Mouse (Mus musculus) forebrain, embryonic 11.5 days (tissue): ENCODE results near the gene Gm17019. TPM values are rescaled to one million over a fixed set of nuclear protein-coding genes. Genes with fewer than 3 reads are reported as not detected.
"Not testable (repeated sequence)": the region's sequence is repeated elsewhere in the genome, so short reads cannot be mapped to it uniquely, and the experiment has no call there.

Experiments
- ATAC-seq: fragments of 200-750 bp; cut with Nextera tagmentation; replicated peaks from 2 replicates; pipeline ENCODE4 v1.8.0; 2017; ENCODE audit warnings: moderate TSS enrichment; ENCODE audit not compliant: low FRiP score
- DNase-seq: peaks from one replicate; pipeline ENCODE4 v3.0.0-alpha.2; 2017; ENCODE audit warnings: low spot score
- H3K27ac ChIP-seq: fragments of 300-500 bp; sonication (generic); 2 replicates; pipeline ENCODE4 v1.5.1; 2014; ENCODE audit warnings: low read depth, low read length
- H3K27me3 ChIP-seq: fragments of 300-500 bp; sonication (generic); 2 replicates; pipeline ENCODE4 v1.6.1; 2014; ENCODE audit warnings: mild to moderate bottlenecking, low read length, mixed read lengths; ENCODE audit not compliant: control insufficient read depth, insufficient read depth
- H3K36me3 ChIP-seq: fragments of 300-500 bp; sonication (generic); 2 replicates; pipeline ENCODE4 v1.6.1; 2014; ENCODE audit warnings: mild to moderate bottlenecking, low read length, moderate library complexity, mixed read lengths; ENCODE audit not compliant: control insufficient read depth, insufficient read depth
- H3K4me1 ChIP-seq: fragments of 300-500 bp; sonication (generic); replicated peaks from 2 replicates; pipeline ENCODE4 v1.6.1; 2014; ENCODE audit warnings: low read length, mixed read lengths; ENCODE audit not compliant: control insufficient read depth, insufficient read depth
- H3K4me2 ChIP-seq: fragments of 300-500 bp; sonication (generic); 2 replicates; pipeline ENCODE4 v1.6.1; 2014; ENCODE audit warnings: low read depth, mild to moderate bottlenecking, low read length, moderate library complexity, mixed read lengths; ENCODE audit not compliant: severe bottlenecking
- H3K4me3 ChIP-seq: fragments of 300-500 bp; sonication (generic); 2 replicates; pipeline ENCODE4 v1.5.1; 2014; ENCODE audit warnings: low read depth, low read length
- H3K9ac ChIP-seq: fragments of 300-500 bp; sonication (generic); 2 replicates; pipeline ENCODE4 v1.6.1; 2014; ENCODE audit warnings: low read length
- H3K9me3 ChIP-seq: fragments of 300-500 bp; sonication (generic); 2 replicates; pipeline ENCODE4 v1.6.1; 2016; ENCODE audit warnings: low read length, mixed read lengths; ENCODE audit not compliant: control insufficient read depth
- WGBS: fragments of 180-500 bp; shearing (Covaris S2); extraction: QIAGEN DNeasy Blood & Tissue Kit; methylation state at CpG from one replicate; pipeline ENCODE4 v1.1.7; 2014; 5-methylcytosine and 5-hydroxymethylcytosine counted together
- polyA plus RNA-seq: library from polyadenylated mRNA; unstranded; fragments of >200 nt; fragmentation: Nextera tagmentation; extraction: Ambion mirVana; gene quantifications from 2 replicates; pipeline ENCODE4 v1.2.1, GENCODE M21; 2014

Gene Gm17019
- polyA plus RNA-seq, 1 experiment from 2014 or later: not detected

- not testable (repeated sequence) for H3K36me3 ChIP-seq, H3K27ac ChIP-seq, DNase-seq, H3K4me2 ChIP-seq, H3K4me1 ChIP-seq, H3K27me3 ChIP-seq, H3K9me3 ChIP-seq, H3K9ac ChIP-seq, H3K4me3 ChIP-seq
- 51% methylated on average over 3 of the region's 4 CpGs for WGBS
- ATAC-seq: 0 out of 2 replicates have a peak, but pooled peaks have one; percentile 36
Measured at GRCm38 (mm10) chr5:15040784-15041183, 8.0 kb upstream of the Gm17019 start.

GRCm38 (mm10) chr5:15039984-15040383 lies 7.2 kb upstream of the Gm17019 start:
- peak; percentile 87 for ATAC-seq
- H3K4me1 ChIP-seq, H3K27ac ChIP-seq, H3K36me3 ChIP-seq, H3K4me2 ChIP-seq, DNase-seq, H3K9ac ChIP-seq, H3K27me3 ChIP-seq, H3K9me3 ChIP-seq, H3K4me3 ChIP-seq: not testable (repeated sequence)
- 82% methylated on average over 4 of the region's 4 CpGs for WGBS

GRCm38 (mm10) chr5:15024316-15024715 lies 8.5 kb downstream of the Gm17019 start:
- H3K4me2 ChIP-seq, DNase-seq, ATAC-seq, H3K9me3 ChIP-seq, H3K9ac ChIP-seq, H3K27me3 ChIP-seq, H3K36me3 ChIP-seq, H3K4me3 ChIP-seq, H3K4me1 ChIP-seq, H3K27ac ChIP-seq: not testable (repeated sequence)
- WGBS: 86% methylated on average over 1 of the region's 1 CpGs

- WGBS: 72% methylated on average over 2 of the region's 2 CpGs
- H3K27me3 ChIP-seq, H3K36me3 ChIP-seq, H3K4me3 ChIP-seq, H3K4me1 ChIP-seq, H3K9me3 ChIP-seq, DNase-seq, H3K27ac ChIP-seq, H3K4me2 ChIP-seq, H3K9ac ChIP-seq: not testable (repeated sequence)
- ATAC-seq: 0 out of 2 replicates have a peak, but pooled peaks have one; percentile 42
Measured at GRCm38 (mm10) chr5:15020067-15020466, 12.7 kb downstream of the Gm17019 start.

GRCm38 (mm10) chr5:15010639-15011582 lies 21.9 kb downstream of the Gm17019 start:
- not testable (repeated sequence) for H3K9ac ChIP-seq, H3K27ac ChIP-seq, H3K9me3 ChIP-seq, H3K36me3 ChIP-seq, H3K4me3 ChIP-seq, H3K27me3 ChIP-seq, H3K4me1 ChIP-seq, H3K4me2 ChIP-seq
- ATAC-seq (peak; percentile 65), DNase-seq (peak; percentile 54)
- WGBS: 84% methylated on average over 11 of the region's 11 CpGs

GRCm38 (mm10) chr5:15006907-15007306 lies 25.9 kb downstream of the Gm17019 start:
- DNase-seq, H3K36me3 ChIP-seq, H3K4me3 ChIP-seq, H3K27ac ChIP-seq, ATAC-seq, H3K4me2 ChIP-seq, H3K27me3 ChIP-seq, H3K4me1 ChIP-seq, H3K9ac ChIP-seq: not testable (repeated sequence)
- peaks cover 13% of the 10 kb centered on the region for H3K9me3 ChIP-seq
- 55% methylated on average over 3 of the region's 3 CpGs for WGBS

- H3K27me3 ChIP-seq, H3K4me3 ChIP-seq, H3K36me3 ChIP-seq, H3K9ac ChIP-seq, ATAC-seq, H3K4me2 ChIP-seq, H3K27ac ChIP-seq, H3K4me1 ChIP-seq, DNase-seq: not testable (repeated sequence)
- WGBS: 66% methylated on average over 3 of the region's 3 CpGs
- peaks cover 13% of the 10 kb centered on the region for H3K9me3 ChIP-seq
Measured at GRCm38 (mm10) chr5:15006288-15006687, 26.5 kb downstream of the Gm17019 start.

GRCm38 (mm10) chr5:15005584-15005983 lies 27.2 kb downstream of the Gm17019 start:
- H3K27ac ChIP-seq, H3K27me3 ChIP-seq, H3K9me3 ChIP-seq, DNase-seq, H3K9ac ChIP-seq, H3K4me3 ChIP-seq, H3K4me2 ChIP-seq, H3K36me3 ChIP-seq, H3K4me1 ChIP-seq: not testable (repeated sequence)
- peak; percentile 50 for ATAC-seq
- WGBS: 66% methylated on average over 2 of the region's 4 CpGs
